Mouse (Mus musculus) forebrain, postnatal 0 days (tissue): Measurements from ENCODE around the gene Irs1. TPM values are rescaled to one million over a fixed set of nuclear protein-coding genes. Genes with fewer than 3 reads are reported as not detected.

Source experiments
- ATAC-seq: fragments of 200-750 bp; cut with Nextera tagmentation; 2 replicates; pipeline ENCODE4 v1.8.0; 2017; ENCODE audit warnings: mild to moderate bottlenecking, moderate library complexity
- DNase-seq: peaks from one replicate; pipeline ENCODE4 v3.0.0-alpha.2; 2015
- H3K27ac ChIP-seq: fragments of 300-500 bp; sonication (generic); 2 replicates; pipeline ENCODE4 v1.5.1; 2014; ENCODE audit warnings: low read depth, mild to moderate bottlenecking, antibody characterized with exemption, low read length, moderate library complexity, mixed read lengths
- H3K27me3 ChIP-seq: fragments of 300-500 bp; sonication (generic); 2 replicates; pipeline ENCODE4 v1.6.1; 2014; ENCODE audit warnings: mild to moderate bottlenecking, low read length, mixed read lengths; ENCODE audit not compliant: insufficient read depth
- H3K36me3 ChIP-seq: fragments of 300-500 bp; sonication (generic); 2 replicates; pipeline ENCODE4 v1.6.1; 2014; ENCODE audit warnings: mild to moderate bottlenecking, moderate library complexity; ENCODE audit not compliant: insufficient read depth
- H3K4me1 ChIP-seq: fragments of 300-500 bp; sonication (generic); 2 replicates; pipeline ENCODE4 v1.6.1; 2014; ENCODE audit warnings: antibody characterized with exemption; ENCODE audit not compliant: insufficient read depth
- H3K4me2 ChIP-seq: fragments of 300-500 bp; sonication (generic); 2 replicates; pipeline ENCODE4 v1.6.1; 2014; ENCODE audit warnings: low read depth, mild to moderate bottlenecking, moderate library complexity
- H3K4me3 ChIP-seq: fragments of 300-500 bp; sonication (generic); 2 replicates; pipeline ENCODE4 v1.5.1; 2014; ENCODE audit warnings: low read depth, low read length, mixed read lengths
- H3K9ac ChIP-seq: fragments of 300-500 bp; sonication (generic); 2 replicates; pipeline ENCODE4 v1.6.1; 2014; ENCODE audit warnings: mild to moderate bottlenecking
- H3K9me3 ChIP-seq: fragments of 300-500 bp; sonication (generic); 2 replicates; pipeline ENCODE4 v1.6.1; 2016; ENCODE audit warnings: low read length
- CTCF ChIP-seq: sonication (generic); IDR thresholded peaks from 2 replicates; pipeline ENCODE4 v1.5.1; 2016; ENCODE audit warnings: antibody characterized with exemption, control low read depth, low read depth
- WGBS: fragments of 180-500 bp; shearing (Covaris S2); extraction: QIAGEN DNeasy Blood & Tissue Kit; methylation state at CpG from one replicate; pipeline ENCODE4 v1.1.7; 2014; 5-methylcytosine and 5-hydroxymethylcytosine counted together
- polyA plus RNA-seq: library from polyadenylated mRNA; unstranded; fragments of >200 nt; fragmentation: Nextera tagmentation; extraction: Ambion mirVana; gene quantifications from 2 replicates; pipeline ENCODE4 v1.2.1, GENCODE M21; 2015
- total RNA-seq: library from RNA; depleted of rRNA; stranded (reverse); fragments of >200 nt; gene quantifications from 2 replicates; pipeline ENCODE4 v1.2.3, GENCODE M21; 2014

Irs1 gene
- total and polyA plus RNA-seq, 2 experiments from 2014 or later: 4.4 to 45.3 TPM

DNA sequence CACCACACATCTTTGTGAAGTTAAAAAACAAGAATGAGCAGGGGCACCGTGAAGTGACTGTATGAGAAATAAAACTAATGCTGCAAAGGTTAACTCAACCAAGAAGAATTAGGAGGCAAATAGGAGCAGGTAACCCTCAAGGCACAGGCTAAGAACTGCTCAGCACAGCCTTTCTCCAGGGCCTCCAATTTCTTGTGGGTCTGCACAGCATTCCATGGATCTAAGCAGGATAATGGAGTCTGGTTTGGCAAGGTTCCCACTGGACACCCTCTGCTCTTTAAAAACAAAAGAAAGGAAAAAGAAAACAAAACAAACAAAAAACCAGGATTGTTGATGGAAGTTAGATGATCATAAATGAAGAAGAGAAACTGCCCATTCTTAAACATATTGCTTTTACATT is 69.8 kb downstream of the Irs1 start:
- H3K9ac ChIP-seq: no peak overlapping the region
- H3K36me3 ChIP-seq: no peaks in the 10 kb centered on the region
- no peak overlapping the region for H3K4me3 ChIP-seq
- WGBS: 62% methylated on average over 1 of the region's 1 CpGs
- TF ChIP-seq CTCF: no peak
- ATAC-seq (no peak), DNase-seq (no peak)
- H3K4me2 ChIP-seq: no peak overlapping the region
- H3K27me3 ChIP-seq: no peaks in the 10 kb centered on the region
- no peaks in the 10 kb centered on the region for H3K4me1 ChIP-seq
- H3K9me3 ChIP-seq: no peaks in the 10 kb centered on the region
- H3K27ac ChIP-seq: no peak overlapping the region

DNA sequence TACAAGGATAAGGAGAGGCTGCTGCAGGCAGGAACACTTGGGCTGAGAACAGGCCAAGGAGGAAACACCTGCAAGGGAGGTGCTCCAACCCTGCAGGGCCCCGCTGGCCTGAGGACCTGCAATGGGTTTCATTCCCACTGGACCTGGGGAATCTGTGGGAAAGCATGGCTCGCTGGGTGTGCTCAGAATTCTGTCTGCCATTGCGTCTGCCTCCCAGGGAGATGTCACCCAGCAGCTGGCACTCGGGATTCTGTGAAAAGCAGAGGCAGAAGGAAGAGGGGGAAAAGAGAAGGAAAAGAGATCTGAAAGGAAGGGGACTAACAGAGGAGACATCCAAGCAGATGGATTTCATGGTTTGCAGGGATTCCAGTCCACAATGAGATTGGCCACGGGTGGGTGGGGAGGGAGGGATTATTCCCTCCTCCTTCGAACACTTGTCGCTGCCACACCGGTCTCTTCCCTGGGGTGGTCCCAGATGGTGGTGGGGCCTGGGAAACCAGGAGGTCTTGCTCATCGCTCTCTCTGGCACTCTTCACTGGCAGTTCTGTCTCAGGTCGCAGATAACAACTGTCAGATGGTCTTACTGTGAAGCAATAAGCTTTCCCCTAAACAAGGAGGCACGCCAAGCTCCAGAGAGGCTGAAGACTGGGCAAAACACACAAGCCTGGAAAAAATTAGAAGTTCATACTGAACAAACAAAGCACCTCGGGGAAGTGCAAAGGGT is 70.4 kb downstream of the Irs1 start:
- no peak for DNase-seq
- TF ChIP-seq CTCF: no peak
- Histone ChIP-seq H3K4me2 (no peak overlapping the region), H3K9me3 (no peaks in the 10 kb centered on the region), H3K36me3 (no peaks in the 10 kb centered on the region), H3K4me3 (no peak overlapping the region), H3K27me3 (no peaks in the 10 kb centered on the region), H3K9ac (no peak overlapping the region), H3K4me1 (no peaks in the 10 kb centered on the region), H3K27ac (no peak overlapping the region)
- WGBS: 57% methylated on average over 12 of the region's 12 CpGs
- peak; percentile 32; the same call in 1 of the 2 replicates for ATAC-seq

DNA sequence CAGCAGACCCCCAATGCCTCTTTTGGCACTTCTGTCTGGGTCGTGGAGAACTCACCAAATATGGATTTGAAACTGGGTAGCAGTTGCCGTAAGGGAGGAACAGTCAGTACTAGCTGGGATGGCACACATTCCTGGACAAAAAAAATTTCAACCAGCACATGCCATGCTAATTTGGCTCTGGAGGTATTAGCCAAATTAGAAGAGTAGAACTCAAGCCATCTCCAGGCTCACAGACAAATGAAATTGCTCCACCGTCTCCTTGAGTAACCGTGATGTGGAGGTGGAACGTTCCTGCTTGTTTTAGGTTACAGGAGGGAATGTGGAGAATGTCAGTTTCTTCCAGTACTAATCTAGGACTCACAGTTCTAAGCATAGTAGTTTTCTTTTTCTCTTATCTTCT is 83.7 kb downstream of the Irs1 start:
- Histone ChIP-seq H3K9ac (no peak overlapping the region), H3K4me2 (no peak overlapping the region), H3K36me3 (no peaks in the 10 kb centered on the region), H3K4me1 (no peaks in the 10 kb centered on the region), H3K27ac (no peak overlapping the region), H3K9me3 (no peaks in the 10 kb centered on the region), H3K27me3 (no peaks in the 10 kb centered on the region; the same call in 1 of the 2 replicates), H3K4me3 (no peak overlapping the region)
- DNase-seq (no peak), ATAC-seq (no peak)
- 91% methylated on average over 5 of the region's 5 CpGs for WGBS
- no peak for TF ChIP-seq CTCF

DNA sequence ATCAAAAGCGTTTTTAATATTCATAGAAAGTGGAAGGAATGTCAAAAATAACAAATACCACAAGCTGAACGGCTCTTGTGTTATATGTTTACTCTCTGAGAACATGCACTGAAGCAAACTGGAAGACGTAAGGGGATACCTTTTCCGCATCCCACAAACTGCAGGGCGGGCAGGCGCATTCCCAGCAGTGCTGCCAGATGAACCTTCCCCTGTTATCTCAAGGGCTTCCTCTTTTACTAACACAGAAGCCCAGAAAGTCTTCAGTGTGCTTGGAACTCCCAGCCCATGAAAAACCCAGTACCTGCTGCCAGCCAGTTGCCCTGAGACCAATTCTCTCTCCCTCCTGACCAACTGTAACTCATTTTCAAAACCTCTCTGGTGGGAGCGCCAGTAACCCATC is 90.6 kb downstream of the Irs1 start:
- H3K36me3 ChIP-seq: no peaks in the 10 kb centered on the region
- WGBS: 80% methylated on average over 7 of the region's 7 CpGs
- DNase-seq (no peak), ATAC-seq (no peak)
- no peak overlapping the region for H3K27ac ChIP-seq
- H3K4me3 ChIP-seq: no peak overlapping the region
- no peak for TF ChIP-seq CTCF
- H3K9ac ChIP-seq: no peak overlapping the region
- no peak overlapping the region for H3K4me2 ChIP-seq
- H3K9me3 ChIP-seq: no peaks in the 10 kb centered on the region
- H3K4me1 ChIP-seq: 0 out of 2 replicates have a peak, but pooled peaks cover 6% of the 10 kb centered on the region
- no peaks in the 10 kb centered on the region; the same call in 1 of the 2 replicates for H3K27me3 ChIP-seq

DNA sequence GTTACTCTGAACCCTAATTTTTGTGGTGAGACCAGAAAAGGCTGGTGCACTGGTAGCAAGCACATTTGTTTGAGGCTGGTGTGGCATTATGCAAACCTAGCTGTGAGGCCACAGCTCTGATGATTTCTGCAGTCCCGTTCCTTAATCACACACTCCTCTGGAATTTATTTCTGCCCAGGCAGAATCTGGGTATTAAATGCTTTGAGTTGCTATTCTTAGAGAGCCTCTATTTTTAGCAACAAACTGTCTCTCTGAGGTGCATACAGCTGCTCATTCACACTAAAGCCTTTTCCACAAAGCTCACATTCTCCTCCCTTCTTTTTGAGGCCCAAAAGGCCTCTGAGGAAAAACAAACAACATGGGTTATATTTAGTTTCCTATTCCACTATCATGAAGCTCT is 91.3 kb downstream of the Irs1 start:
- Histone ChIP-seq H3K27ac (0 out of 2 replicates have a peak overlapping the region, but pooled peaks have one; percentile 21), H3K9ac (no peak overlapping the region), H3K9me3 (no peaks in the 10 kb centered on the region), H3K4me1 (0 out of 2 replicates have a peak, but pooled peaks cover 6% of the 10 kb centered on the region), H3K4me3 (no peak overlapping the region), H3K27me3 (no peaks in the 10 kb centered on the region), H3K4me2 (no peak overlapping the region), H3K36me3 (no peaks in the 10 kb centered on the region)
- 7% methylated on average over 1 of the region's 1 CpGs for WGBS
- ATAC-seq (peak; percentile 42; the same call in 1 of the 2 replicates), DNase-seq (peak; percentile 18)
- no peak for TF ChIP-seq CTCF

DNA sequence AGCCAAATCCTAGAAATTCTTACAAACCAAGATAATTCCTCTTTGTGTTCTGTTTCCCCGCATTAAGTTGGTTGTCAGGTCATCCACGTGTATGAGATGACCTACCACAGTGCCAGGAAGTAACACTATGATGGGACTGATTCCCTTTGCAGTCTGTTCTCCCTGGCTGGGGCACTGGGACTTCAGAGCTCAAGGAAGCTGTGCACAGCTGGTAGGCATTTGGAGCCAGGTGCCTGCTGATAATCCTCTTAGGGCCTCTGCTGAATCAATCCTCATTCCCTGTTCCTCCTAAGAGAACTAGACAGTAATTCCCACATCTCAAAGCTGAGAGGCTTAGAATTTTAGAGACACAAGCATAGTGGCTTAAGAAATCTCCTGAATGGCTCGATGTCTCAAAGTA is 99.6 kb downstream of the Irs1 start:
- Histone ChIP-seq H3K4me2 (no peak overlapping the region), H3K27me3 (no peaks in the 10 kb centered on the region), H3K9me3 (no peaks in the 10 kb centered on the region), H3K27ac (no peak overlapping the region), H3K4me1 (no peaks in the 10 kb centered on the region), H3K4me3 (no peak overlapping the region), H3K36me3 (no peaks in the 10 kb centered on the region), H3K9ac (no peak overlapping the region)
- 15% methylated on average over 3 of the region's 3 CpGs for WGBS
- no peak for TF ChIP-seq CTCF
- DNase-seq: no peak
- ATAC-seq: no peak

DNA sequence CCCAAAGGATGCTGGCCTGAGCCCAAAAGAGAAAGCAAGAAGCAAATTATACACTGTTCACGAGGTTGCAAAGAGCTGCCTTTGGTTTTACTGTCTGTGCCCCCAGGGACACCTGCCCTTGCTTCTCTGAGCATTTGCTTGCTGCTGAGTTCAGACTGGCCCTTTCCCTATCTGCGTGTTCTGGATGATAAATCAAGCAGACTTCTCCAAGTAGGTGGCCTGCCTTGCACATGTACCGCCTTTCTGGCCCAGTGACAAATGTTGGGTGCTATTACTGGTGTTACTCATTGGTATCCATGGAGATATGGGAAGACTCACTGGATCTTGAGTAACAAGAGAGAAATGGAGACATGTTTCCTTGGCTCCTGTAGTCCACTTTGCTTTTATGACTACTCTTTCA is 101.7 kb downstream of the Irs1 start:
- ATAC-seq: peak; percentile 70
- 35% methylated on average over 3 of the region's 3 CpGs for WGBS

More for the DNA sequence above, 101.7 kb downstream of the Irs1 start:
- Histone ChIP-seq H3K27me3 (no peaks in the 10 kb centered on the region), H3K27ac (no peak overlapping the region), H3K36me3 (no peaks in the 10 kb centered on the region), H3K4me3 (no peak overlapping the region), H3K4me2 (no peak overlapping the region), H3K4me1 (no peaks in the 10 kb centered on the region), H3K9ac (no peak overlapping the region), H3K9me3 (no peaks in the 10 kb centered on the region)
- peak; percentile 71 for DNase-seq
- TF ChIP-seq CTCF: no peak
